Mouse (Mus musculus): ENCODE measurements at regions not wholly inside any gene's neighbourhood (a gene's known extent, or its start where the extent isn't known, plus 50 kb on each side); places are given as distances from the start of the nearest gene placed in this dataset.
A peak's percentile ranks its signal among the peaks of the same experiment; 100 is the strongest.

GRCm38 (mm10) chr1:72015471-72015870, 196.6 kb downstream of the Mreg start:
- H3K27ac ChIP-seq, result peak overlapping the region; percentile 53
- no peak for ATAC-seq (replicated peaks; ENCODE audit: insufficient number of reproducible peaks, insufficient read depth, low FRiP score, low read depth)
- no peak overlapping the region for H3K9ac ChIP-seq
- 72% methylated on average over 4 of the region's 4 CpGs for WGBS
- H3K4me1 ChIP-seq (replicated peaks), result peaks cover 6% of the 10 kb centered on the region
- H3K9me3 ChIP-seq (replicated peaks), result no peaks in the 10 kb centered on the region
- H3K36me3 ChIP-seq, result no peaks in the 10 kb centered on the region
- no peak overlapping the region for H3K4me2 ChIP-seq
- H3K27me3 ChIP-seq, result no peaks in the 10 kb centered on the region
- H3K4me3 ChIP-seq, result no peak overlapping the region

DNA sequence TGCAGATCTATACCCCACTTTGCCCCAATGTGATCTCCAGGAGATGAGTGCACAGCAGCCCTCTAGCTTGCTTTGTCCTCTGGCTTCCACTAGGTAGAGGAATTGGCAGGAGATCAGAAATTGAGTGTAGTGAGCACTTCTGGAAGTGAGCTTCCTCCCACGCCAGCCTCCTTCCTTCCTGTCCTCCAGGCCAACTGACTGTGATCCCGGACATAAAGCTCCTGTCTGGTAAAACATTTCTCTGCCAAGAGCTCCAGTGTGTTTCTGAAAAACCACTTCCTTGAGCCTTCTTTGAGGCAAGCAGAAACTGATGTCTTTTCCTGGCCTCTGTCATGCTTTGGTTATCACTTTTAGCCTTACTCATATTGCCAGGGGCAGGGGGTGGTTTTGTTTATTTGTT, 197.5 kb downstream of the Mreg start:
- Histone ChIP-seq H3K9me3 (replicated peaks) (no peaks in the 10 kb centered on the region), H3K4me2 (no peak overlapping the region), H3K27ac (peak overlapping the region; percentile 53), H3K4me1 (replicated peaks) (peaks cover 8% of the 10 kb centered on the region), H3K9ac (no peak overlapping the region), H3K4me3 (no peak overlapping the region), H3K36me3 (no peaks in the 10 kb centered on the region), H3K27me3 (no peaks in the 10 kb centered on the region)
- ATAC-seq (replicated peaks; ENCODE audit: insufficient number of reproducible peaks, insufficient read depth, low FRiP score, low read depth), result 0 out of 2 replicates have a peak, but pooled peaks have one; percentile 39
- 38% methylated on average over 2 of the region's 2 CpGs for WGBS

DNA sequence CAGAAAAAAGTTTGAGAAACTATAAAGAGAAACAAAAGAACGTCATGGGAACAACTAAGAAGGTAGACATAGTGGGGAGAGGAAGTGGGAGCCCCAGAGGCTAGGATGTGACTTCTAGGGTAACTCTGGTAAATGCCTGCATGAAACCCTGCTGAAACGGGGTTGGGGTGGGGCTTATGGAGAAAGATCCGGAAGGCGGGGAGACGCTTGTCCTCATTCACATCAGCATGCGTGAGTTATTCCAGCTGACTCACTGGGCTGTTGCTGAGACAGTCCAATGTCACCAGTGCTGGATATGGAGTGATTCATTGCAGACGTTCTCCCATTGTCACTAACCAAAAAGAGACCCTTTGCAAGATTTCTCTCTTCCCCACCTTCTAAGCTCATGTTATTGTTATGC, 198.2 kb downstream of the Mreg start:
- H3K27ac ChIP-seq, result peak overlapping the region; percentile 47

GRCm38 (mm10) chr1:72012710-72013109, 199.4 kb downstream of the Mreg start:
- Histone ChIP-seq H3K9ac (no peak overlapping the region), H3K4me2 (no peak overlapping the region), H3K4me3 (no peak overlapping the region), H3K36me3 (no peaks in the 10 kb centered on the region), H3K4me1 (replicated peaks) (peaks cover 14% of the 10 kb centered on the region), H3K27ac (no peak overlapping the region), H3K27me3 (no peaks in the 10 kb centered on the region), H3K9me3 (replicated peaks) (no peaks in the 10 kb centered on the region)
- WGBS, result 64% methylated on average over 7 of the region's 7 CpGs
- ATAC-seq (replicated peaks; ENCODE audit: insufficient number of reproducible peaks, insufficient read depth, low FRiP score, low read depth), result no peak

More for the DNA sequence above, 198.2 kb downstream of the Mreg start:
- Histone ChIP-seq H3K27me3 (no peaks in the 10 kb centered on the region), H3K9ac (no peak overlapping the region), H3K4me3 (no peak overlapping the region), H3K4me1 (replicated peaks) (peaks cover 14% of the 10 kb centered on the region), H3K9me3 (replicated peaks) (no peaks in the 10 kb centered on the region), H3K36me3 (no peaks in the 10 kb centered on the region), H3K4me2 (no peak overlapping the region)
- ATAC-seq (replicated peaks; ENCODE audit: insufficient number of reproducible peaks, insufficient read depth, low FRiP score, low read depth), result no peak; the same call in 1 of the 2 replicates
- WGBS, result 52% methylated on average over 7 of the region's 7 CpGs

GRCm38 (mm10) chr1:72009270-72009928, 202.7 kb downstream of the Mreg start:
- no peak overlapping the region for H3K9ac ChIP-seq
- 27% methylated on average over 7 of the region's 7 CpGs for WGBS
- peaks cover 20% of the 10 kb centered on the region for H3K4me1 ChIP-seq (replicated peaks)
- no peak overlapping the region; the same call in 1 of the 2 replicates for H3K27ac ChIP-seq
- H3K4me2 ChIP-seq, result no peak overlapping the region
- H3K27me3 ChIP-seq, result no peaks in the 10 kb centered on the region
- H3K36me3 ChIP-seq, result no peaks in the 10 kb centered on the region
- no peak overlapping the region for H3K4me3 ChIP-seq
- peak; percentile 77 for ATAC-seq (replicated peaks; ENCODE audit: insufficient number of reproducible peaks, insufficient read depth, low FRiP score, low read depth)
- H3K9me3 ChIP-seq (replicated peaks), result no peaks in the 10 kb centered on the region

DNA sequence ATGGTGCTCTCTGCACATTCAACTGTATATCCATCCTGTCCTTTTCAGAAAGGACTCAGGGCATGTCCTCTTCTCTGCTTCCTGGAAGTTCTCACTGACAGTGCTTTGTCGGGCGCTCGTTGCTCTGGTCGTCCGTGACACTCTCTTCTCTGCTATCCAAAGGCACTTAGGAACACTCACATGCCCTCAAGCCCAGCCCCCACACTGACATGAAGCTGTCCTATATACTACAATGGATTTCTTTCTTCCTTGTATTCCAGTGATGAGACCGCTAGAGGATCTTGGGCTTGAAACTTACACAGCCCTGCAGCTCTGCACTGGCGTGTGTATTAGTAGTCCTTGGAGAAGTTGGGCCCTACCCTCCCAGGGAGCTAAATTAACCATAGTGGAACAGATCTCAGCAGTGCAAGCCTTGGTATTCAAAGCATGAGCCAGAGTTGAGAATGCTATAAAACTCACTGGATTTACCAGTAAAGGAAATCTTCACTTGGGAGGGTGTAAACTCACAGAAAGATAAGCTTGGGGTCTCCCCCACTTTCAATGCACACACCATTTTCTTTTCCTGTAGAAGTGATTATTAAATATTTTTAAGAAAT, 205.3 kb downstream of the Mreg start:
- Histone ChIP-seq H3K36me3 (no peaks in the 10 kb centered on the region), H3K9ac (no peak overlapping the region), H3K4me1 (replicated peaks) (peaks cover 18% of the 10 kb centered on the region), H3K4me3 (no peak overlapping the region), H3K27ac (no peak overlapping the region), H3K4me2 (no peak overlapping the region), H3K9me3 (replicated peaks) (no peaks in the 10 kb centered on the region), H3K27me3 (no peaks in the 10 kb centered on the region)
- no peak for ATAC-seq (replicated peaks; ENCODE audit: insufficient number of reproducible peaks, insufficient read depth, low FRiP score, low read depth)
- 34% methylated on average over 7 of the region's 7 CpGs for WGBS

GRCm38 (mm10) chr1:72005956-72006355, 206.2 kb downstream of the Mreg start:
- H3K9me3 ChIP-seq (replicated peaks), result no peaks in the 10 kb centered on the region
- H3K4me3 ChIP-seq, result no peak overlapping the region
- no peaks in the 10 kb centered on the region for H3K36me3 ChIP-seq
- H3K27me3 ChIP-seq, result no peaks in the 10 kb centered on the region
- H3K4me2 ChIP-seq, result no peak overlapping the region
- H3K4me1 ChIP-seq (replicated peaks), result peaks cover 18% of the 10 kb centered on the region
- no peak overlapping the region for H3K27ac ChIP-seq
- 55% methylated on average over 8 of the region's 8 CpGs for WGBS
- ATAC-seq (replicated peaks; ENCODE audit: insufficient number of reproducible peaks, insufficient read depth, low FRiP score, low read depth), result no peak
- no peak overlapping the region for H3K9ac ChIP-seq

GRCm38 (mm10) chr1:72005550-72005949, 206.6 kb downstream of the Mreg start:
- Histone ChIP-seq H3K4me2 (no peak overlapping the region), H3K9ac (no peak overlapping the region), H3K36me3 (no peaks in the 10 kb centered on the region), H3K9me3 (replicated peaks) (no peaks in the 10 kb centered on the region), H3K4me3 (no peak overlapping the region), H3K4me1 (replicated peaks) (peaks cover 18% of the 10 kb centered on the region), H3K27ac (no peak overlapping the region), H3K27me3 (no peaks in the 10 kb centered on the region)
- 82% methylated on average over 7 of the region's 7 CpGs for WGBS
- ATAC-seq (replicated peaks; ENCODE audit: insufficient number of reproducible peaks, insufficient read depth, low FRiP score, low read depth), result no peak

DNA sequence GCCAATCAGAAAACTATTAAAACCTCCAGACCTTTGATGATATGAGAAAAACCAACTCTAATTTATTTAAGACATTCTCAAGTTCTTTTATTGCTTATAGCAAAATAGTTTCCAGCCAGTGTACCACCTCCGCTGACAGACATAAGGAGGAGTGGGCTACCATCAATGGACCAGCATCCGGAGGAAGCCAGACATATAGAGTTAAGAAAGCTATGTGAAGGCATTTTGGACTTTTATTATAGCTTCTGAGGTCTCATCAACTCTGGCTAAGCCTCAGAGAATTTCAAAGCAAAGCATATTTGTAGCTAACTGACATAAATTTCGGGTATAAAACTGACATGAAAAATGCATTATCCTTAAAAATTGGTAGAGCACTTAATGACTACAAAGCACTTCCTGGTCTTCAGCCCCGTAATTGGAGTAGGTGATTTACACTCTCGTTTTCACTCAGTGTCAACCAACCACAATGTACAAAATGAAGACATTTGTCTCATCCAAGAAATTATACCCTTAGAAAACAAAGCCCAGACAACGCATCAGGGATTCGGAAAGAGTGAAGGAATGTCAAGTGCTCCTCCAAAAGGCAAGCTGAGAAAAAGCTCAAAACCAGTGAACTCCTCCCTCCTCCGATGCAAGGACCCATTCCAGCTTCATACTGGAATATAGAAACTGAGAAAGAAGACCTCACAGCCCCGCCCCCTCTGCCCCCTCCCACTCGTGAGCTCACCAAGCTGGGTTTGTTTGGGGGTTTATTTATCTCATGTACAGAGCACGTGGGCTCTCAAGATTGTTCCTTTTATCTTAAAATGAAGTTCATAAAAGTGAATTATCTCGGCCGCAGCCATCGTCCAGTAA, 208.5 kb downstream of the Mreg start:
- 78% methylated on average over 14 of the region's 14 CpGs for WGBS
- no peak for ATAC-seq (replicated peaks; ENCODE audit: insufficient number of reproducible peaks, insufficient read depth, low FRiP score, low read depth)
- Histone ChIP-seq H3K27ac (no peak overlapping the region), H3K36me3 (no peaks in the 10 kb centered on the region), H3K4me1 (replicated peaks) (peaks cover 10% of the 10 kb centered on the region; the same call in 1 of the 2 replicates), H3K27me3 (no peaks in the 10 kb centered on the region), H3K4me3 (no peak overlapping the region), H3K9me3 (replicated peaks) (no peaks in the 10 kb centered on the region), H3K9ac (no peak overlapping the region), H3K4me2 (no peak overlapping the region)

GRCm38 (mm10) chr1:72002471-72003116, 209.5 kb downstream of the Mreg start:
- 57% methylated on average over 9 of the region's 9 CpGs for WGBS
- H3K4me1 ChIP-seq (replicated peaks), result peaks cover 10% of the 10 kb centered on the region; the same call in 1 of the 2 replicates
- no peak overlapping the region for H3K4me3 ChIP-seq
- H3K4me2 ChIP-seq, result no peak overlapping the region
- H3K36me3 ChIP-seq, result no peaks in the 10 kb centered on the region
- no peak overlapping the region for H3K9ac ChIP-seq
- H3K27ac ChIP-seq, result peak overlapping the region; percentile 27; the same call in 1 of the 2 replicates
- no peaks in the 10 kb centered on the region for H3K9me3 ChIP-seq (replicated peaks)
- 0 out of 2 replicates have a peak, but pooled peaks have one; percentile 27 for ATAC-seq (replicated peaks; ENCODE audit: insufficient number of reproducible peaks, insufficient read depth, low FRiP score, low read depth)
- H3K27me3 ChIP-seq, result no peaks in the 10 kb centered on the region

GRCm38 (mm10) chr1:72000741-72001140, 211.4 kb downstream of the Mreg start:
- Histone ChIP-seq H3K4me2 (no peak overlapping the region), H3K27ac (no peak overlapping the region), H3K27me3 (no peaks in the 10 kb centered on the region), H3K9ac (no peak overlapping the region), H3K36me3 (no peaks in the 10 kb centered on the region), H3K9me3 (replicated peaks) (no peaks in the 10 kb centered on the region), H3K4me1 (replicated peaks) (peaks cover 3% of the 10 kb centered on the region; the same call in 1 of the 2 replicates), H3K4me3 (no peak overlapping the region)
- 71% methylated on average over 2 of the region's 2 CpGs for WGBS
- no peak for ATAC-seq (replicated peaks; ENCODE audit: insufficient number of reproducible peaks, insufficient read depth, low FRiP score, low read depth)
